Mouse (Mus musculus): ENCODE measurements around the gene Bmp5. TPM values are rescaled to one million over a fixed set of nuclear protein-coding genes. Genes with fewer than 3 reads are reported as not detected.

Bmp5 gene
- not detected in 2 replicates for polyA plus RNA-seq (2012; ENCODE audit: low replicate concordance)

GRCm38 (mm10) chr9:75775129-75775845 is at the start of gene Bmp5:
TSS of gene Bmp5 (plus strand) at chr9:75775364.

Other genes starting within 250 kb of the Bmp5 start
- gene Tmod3, start 215.7 kb upstream of the Bmp5 start, polyA plus RNA-seq (2012; ENCODE audit: low replicate concordance), result 3.3 and 11.9 TPM in 2 replicates
- 0.07 TPM in 1 of 2 replicates, not detected in the other for gene Tmod2, start 164.0 kb upstream of the Bmp5 start, polyA plus RNA-seq (2012; ENCODE audit: low replicate concordance)
- 4.8 TPM in 2 replicates for gene Lysmd2, start 149.6 kb upstream of the Bmp5 start, polyA plus RNA-seq (2012; ENCODE audit: low replicate concordance)
- not detected in 2 replicates for gene Scg3, start 91.3 kb upstream of the Bmp5 start, polyA plus RNA-seq (2012; ENCODE audit: low replicate concordance)
- gene Hmgcll1, start 239.5 kb downstream of the Bmp5 start, polyA plus RNA-seq (2012; ENCODE audit: low replicate concordance), result not detected in 2 replicates

Data from leukemia stem cell, adult 10-12 weeks (primary cell).